Mouse (Mus musculus): ENCODE results near the gene 1810010D01Rik.
A peak's percentile ranks its signal among the peaks of the same experiment; 100 is the strongest.

The 1810010D01Rik gene

DNA sequence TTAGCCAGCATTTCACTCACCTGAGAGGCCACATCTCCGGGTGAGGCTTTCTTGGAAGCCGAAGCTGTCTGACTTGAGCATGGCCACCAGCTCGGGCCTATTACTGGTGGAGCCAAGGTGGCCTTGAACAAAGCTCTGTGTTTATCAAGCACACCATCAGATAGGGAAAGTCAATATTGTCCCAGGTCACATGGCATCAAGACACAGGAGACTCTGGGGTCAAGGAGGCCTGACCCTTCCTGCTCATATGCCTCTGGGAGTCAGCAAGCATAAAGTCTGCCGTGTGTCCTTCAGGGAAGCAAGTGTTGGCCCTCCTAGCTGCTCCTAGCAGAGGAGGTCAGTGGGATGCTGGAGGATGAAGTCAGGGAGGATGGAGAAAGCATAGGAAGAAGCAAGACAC lies at the start of gene 1810010D01Rik:
Gene 1810010D01Rik, minus strand, starts transcription at position 114 of the 400 bp plus-strand sequence.
- no peak for DNase-seq

DNA sequence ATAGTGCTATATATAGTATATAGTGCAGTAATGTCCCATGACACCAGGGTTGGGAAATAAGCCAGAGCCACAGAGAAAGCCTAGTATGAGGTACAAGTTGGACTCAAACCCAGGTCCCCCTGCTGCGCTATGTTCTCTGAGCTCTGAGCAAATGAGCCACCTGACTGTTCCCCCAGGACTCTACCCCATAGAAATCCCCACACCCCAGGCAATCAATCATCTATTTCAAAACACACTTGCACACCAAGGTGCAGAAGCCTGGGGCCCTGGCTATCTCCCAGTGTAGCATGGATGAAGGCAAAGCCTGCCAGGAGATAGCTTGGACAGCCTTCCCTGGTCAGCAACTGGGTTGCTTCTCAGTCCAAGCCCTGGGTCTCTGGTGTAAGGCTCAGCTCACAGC lies 48.2 kb upstream of the 1810010D01Rik start:
- DNase-seq, result no peak

DNA sequence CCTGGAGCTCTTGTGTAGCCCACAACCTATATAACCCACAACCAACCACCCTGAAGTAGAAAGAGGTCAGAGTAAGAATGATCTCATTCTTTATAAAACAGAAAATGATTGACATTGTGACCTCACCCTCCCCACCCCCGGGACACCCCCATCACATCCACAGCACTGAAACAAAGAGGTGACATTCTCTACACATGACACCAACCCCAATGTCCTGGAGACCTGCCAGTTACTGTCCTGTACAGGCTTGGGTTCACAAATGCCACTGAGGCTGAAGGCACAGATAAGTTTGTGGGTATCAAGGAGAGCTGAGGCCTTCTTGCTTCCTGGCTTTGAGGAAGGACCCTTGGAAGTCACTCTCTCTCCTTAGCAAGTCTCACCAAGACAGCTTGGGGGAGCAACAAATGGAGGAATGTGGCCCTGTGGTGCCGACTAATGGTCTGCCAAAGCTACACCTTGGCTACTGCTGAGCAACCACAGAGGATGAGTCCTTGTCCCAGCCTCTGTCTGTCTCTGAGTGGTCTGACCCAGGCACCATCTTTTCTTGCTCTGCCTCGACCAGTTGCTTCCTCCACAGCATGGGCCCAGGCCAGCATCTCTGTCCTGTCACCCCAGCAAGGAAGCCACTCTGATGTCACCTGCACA lies 46.2 kb upstream of the 1810010D01Rik start:
- DNase-seq, result no peak

DNA sequence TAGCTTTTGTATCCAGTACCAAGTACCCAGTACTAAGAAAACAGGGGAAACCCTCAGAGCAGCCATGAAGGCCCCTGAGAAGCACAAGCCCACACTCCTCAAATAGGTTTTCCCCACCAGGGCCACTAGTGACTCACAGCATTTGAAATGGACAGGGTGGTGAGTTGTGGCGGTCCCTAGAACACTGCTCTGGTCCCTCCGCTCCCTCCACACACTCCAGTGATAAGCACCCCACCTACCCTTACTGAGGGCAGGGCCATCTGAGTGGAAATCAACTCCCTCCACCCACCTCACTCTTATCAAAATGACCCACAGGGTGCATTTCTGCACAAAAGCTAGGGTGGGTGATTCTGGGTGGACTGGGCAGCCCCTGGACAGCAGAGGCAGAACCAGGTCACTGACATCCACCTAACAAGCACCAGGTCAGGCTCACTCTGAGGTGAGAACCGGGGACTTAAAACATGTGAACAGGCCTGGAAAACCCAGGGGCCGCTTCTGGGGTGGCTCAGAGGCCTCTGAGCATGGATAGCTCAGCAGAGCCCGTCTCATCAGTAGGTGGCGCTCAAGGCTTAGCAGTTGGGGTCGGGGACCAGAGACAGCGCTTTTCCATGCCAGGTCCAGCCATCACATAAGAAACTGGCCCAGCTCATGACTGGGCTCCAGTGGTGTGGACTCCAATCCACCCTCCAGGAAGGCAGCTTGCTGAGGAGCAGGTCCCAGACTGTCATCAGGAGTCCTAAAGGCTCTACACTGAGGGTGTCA lies 45.0 kb upstream of the 1810010D01Rik start:
- peak; percentile 61 to 63 for DNase-seq

- no peak for DNase-seq
Observed at GRCm38 (mm10) chr7:145250225-145250624, 42.3 kb upstream of the 1810010D01Rik start.

GRCm38 (mm10) chr7:145248911-145249310 lies 41.0 kb upstream of the 1810010D01Rik start:
- no peak for DNase-seq

- peak; percentile 75 to 77 for DNase-seq
Observed at GRCm38 (mm10) chr7:145242851-145243712, 35.2 kb upstream of the 1810010D01Rik start.

DNA sequence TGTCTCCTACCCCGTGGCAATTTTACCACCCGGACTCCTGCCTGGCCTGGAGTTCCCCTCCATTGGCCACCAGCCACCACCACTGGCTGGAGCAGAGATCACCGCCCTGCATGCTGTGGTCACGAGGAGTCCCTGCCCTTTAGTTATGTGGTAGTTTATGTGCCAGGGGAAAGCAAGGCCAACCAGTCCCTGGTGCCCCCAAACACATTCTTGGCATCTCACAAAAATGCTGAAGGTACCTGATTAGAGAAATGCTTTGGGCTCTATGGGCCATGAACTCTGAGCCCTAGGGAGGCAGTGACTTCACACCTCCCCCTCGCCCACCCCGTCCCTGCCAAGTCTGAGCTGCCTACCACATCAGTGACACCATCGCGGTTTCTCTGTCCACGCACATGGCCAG lies 34.1 kb upstream of the 1810010D01Rik start:
- no peak for DNase-seq

DNA sequence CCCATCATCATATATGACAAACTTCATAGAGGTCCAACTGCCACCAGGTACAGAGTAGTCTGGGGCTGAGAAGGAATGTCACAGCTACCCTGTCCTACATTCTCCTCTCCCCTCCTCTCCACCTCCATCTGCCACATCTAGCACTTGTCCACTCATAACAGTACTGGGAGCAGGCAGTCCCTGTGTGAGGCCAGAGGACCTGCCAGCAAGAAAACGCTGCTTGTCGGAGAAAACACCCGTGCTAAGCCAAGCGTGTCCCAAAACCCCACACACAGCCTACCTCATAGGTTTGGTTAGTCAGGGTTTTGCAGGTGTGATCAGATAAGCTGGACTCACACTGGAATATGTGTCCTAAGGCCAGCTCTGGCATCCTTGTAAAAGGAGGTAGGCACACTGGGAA lies 33.0 kb upstream of the 1810010D01Rik start:
- no peak for DNase-seq

DNA sequence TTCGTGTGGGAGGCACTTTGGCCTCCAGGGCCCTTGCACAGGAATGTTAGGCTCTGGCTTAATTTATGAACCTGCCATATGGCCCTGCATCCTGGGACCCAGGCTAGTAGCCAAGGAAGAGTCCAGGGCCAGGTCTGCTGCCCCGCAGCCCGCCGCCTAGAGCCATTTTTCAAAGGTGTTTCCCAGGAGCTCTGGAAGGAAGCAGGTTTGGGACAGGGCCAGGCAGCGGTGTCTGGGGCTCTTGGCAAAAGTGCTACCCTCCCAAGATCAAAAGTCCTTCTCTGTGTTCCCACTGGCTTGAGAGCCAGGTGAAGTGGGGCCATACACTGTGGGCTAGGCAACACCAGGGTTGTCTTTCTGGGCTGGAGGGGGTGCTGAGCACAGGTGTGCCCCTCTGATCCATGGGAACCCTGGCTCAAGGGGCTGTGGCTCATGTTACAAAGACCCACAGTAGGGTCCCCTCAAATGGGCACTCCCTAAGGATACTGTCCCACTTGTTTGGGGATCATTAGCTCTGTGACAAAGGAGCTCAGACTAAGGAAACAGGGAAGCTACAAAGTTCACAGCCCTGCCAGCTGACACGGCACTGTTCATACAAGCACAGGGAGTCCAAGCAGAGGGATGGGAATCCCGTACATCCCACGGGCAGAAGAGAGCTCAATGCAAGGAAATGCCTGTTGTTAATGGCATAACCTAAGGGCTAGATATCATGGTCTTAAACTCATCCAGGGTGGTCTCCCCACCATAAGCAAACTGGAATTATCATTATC lies 32.0 kb upstream of the 1810010D01Rik start:
- DNase-seq, result no peak

DNA sequence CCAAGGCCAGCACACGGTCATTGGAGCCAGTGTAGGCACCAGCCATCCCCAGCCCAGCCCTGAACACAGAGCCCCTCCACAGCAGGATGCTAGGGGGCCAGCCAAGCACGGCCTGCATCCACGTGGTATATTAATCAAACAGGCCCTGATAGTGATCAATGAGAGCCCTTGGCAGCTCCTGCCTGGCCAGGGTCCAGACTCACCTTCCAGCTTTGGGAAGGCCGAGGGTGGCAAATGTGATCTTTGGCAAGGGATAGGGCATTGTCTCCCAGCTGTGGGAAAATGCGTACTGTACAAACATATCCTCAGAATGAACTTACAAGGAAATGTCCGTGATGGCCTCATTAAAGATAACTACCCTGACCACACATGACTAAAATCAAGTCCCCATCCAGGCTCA lies 31.2 kb upstream of the 1810010D01Rik start:
- no peak for DNase-seq

DNA sequence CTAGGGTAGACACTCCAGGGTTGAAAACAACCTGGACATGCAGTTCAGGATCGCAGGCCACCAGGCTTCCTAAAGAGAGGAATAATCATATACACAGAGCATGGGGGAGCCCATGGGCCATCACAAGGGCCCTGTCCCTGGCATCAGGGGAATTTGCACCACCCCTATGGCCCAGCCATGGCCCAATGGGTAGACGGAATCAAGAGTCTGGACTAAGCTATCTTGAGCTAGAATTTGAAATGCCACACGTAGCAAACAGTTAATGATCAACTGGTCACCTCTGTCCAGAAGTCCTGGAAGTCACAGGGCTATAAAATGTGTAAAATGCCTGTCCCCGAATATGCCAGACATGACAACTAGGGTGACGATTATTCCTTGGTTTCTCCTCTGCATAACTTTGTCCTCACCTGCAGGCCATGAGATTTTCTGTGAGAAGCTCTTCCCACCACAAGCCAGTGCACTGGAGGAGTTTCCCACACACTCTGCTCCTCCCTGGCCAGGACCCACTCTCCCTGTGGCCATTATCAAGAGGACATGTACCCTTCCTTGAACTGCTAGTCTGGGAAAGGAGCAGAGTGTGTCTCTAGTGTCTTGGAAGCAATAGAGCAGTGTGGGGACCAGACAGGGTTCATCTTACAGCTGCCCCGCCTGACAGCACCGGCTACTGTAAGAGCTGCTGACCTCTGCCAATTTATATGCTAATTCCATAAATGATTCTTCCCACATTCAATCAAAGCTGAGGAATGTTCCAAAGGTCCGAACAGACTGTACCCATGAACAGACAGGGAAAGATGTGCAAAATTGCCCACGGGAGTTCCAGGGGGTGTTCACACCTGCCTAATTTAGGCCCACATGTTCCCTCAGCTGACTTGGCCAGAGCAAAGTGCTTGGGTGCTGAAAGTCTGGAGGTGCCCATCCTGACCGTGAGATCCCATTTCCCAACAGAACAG lies 27.2 kb upstream of the 1810010D01Rik start:
- DNase-seq, result no peak

GRCm38 (mm10) chr7:145231659-145232058 lies 23.7 kb upstream of the 1810010D01Rik start:
- DNase-seq, result no peak

DNA sequence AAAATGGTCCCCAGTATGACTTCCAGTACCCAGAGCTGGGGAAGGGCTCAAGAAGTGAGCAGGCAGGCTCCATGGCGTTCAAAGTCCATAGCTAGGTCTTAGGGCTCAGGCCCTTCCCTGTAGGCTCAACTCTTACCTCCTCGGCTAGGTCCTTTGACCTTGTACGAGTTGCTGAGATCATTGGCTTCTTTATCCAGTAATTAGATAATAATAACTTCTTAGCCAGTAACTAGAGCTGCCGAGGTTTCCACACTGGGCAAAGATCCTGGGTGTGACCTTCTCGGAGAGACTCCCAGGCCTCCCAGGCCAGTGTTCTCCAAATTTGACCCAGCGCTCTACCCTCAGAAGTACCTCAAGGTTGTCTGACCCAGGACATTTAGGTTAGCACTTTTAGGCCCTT lies 18.7 kb upstream of the 1810010D01Rik start:
- no peak for DNase-seq

DNA sequence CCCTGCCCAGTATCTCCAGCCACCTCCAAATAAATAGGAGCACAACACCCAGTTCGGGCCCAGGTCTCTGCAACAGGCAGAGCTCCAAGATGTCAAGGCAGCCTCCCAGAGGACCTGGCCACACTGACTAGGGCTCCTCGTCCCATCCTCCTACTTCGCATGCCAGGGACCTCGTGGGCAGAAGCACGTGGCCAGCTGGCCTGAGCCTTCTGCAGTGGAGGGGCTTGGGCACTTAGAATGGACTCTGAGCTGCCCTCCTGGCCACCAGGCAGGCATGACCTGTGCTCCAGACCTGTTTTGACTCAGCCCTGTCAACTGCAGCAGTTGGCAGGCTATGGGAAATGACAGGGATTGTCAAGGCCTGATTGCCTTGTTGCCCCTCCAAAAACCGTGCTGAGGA lies 17.7 kb upstream of the 1810010D01Rik start:
- DNase-seq, result no peak

DNA sequence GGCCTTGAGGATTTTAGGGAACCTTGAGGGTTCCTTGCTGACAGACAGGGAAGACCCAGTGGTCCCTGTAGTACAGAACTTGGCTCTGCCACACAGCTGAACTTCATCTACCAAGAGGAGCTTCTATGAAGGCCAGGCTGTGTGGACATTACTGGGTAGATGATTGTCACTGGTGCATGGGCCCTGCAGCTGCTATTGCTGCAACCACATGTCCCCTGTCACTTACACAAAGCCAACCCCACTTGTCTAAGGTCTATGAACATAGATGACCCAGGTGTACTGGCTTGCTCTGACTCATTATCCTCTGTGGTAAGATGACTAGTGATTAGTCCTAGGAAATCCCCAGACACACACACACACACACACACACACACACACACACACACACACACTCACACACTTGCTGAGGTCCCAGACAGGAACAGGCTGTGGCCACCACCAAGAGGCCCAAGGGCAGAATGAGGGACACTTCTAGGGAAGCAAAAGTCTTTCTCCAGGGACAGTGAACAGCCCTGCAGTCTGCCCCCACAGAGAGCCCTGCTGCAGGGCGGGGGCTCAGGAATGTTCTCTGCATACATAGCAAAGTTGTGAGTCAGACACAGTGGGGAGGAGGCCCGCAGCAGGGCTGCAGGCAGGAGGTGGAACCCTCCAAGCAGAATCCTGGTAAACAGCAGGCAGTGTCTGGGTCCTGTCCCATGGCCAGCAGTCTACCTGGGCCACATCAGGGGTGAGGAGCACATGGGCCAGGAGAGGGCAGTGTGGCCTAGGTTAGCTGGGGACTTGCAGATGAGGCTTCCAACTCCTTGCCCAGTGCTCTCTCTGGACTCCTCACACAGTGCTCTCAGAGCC lies 14.1 kb upstream of the 1810010D01Rik start:
- DNase-seq, result no peak

- DNase-seq, result no peak
Observed at GRCm38 (mm10) chr7:145221346-145221745, 13.4 kb upstream of the 1810010D01Rik start.

DNA sequence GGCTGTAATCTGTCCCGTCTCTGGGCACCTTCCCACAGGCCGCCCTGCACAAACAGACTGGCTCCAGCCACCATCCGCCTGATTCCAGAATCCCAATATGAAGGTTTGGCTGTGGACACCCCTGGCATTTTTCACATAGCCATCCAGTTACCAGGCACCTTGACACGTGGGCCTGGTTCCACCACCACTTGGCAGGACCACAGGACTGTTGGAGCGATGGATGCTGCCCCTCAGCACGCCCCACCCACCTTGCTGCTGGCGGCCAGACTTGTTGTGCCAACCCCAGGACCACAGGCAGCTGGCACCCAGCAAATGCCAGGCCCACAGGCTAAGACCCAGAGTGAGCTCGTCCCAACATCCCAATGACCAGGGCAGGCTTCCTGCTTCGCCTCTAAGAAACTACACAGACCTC lies 11.5 kb upstream of the 1810010D01Rik start:
- DNase-seq, result no peak

DNA sequence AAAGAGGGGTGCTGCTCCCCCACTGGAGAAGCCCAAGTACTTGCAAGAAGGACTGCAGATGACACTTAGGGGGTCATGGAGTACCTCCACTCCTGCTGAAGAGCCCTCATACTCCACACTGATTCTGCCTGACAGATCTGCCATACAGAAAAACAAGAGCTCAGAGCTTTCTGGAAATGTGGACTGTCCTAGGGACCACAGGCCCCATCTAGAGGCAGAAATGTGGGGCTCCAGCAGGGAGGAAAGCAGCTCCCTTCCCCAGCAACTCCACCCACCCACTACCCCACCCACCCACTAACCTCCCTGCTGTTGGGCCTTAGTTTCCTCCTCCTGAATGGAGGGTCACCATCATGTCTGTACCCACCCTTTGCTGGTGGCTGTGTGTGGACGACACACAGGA lies 8.7 kb upstream of the 1810010D01Rik start:
- DNase-seq, result no peak

DNA sequence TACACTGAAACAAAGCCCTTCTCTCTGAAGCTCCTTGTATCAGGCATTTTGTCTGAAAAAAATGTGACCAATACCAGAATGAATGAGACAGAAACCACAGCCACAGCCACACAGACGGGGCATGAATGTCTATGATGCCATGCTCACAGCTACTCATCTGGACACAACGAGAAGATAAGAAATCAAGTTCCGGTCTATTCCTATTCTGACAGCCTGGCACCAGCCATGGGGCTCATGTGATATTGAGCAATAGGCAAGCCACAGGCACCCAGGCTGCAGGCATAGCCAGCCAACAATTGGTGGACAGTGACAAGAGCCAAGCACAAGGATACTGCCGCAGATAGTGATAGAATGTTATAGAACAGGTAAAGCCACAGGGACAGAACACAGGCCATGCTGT lies 7.6 kb upstream of the 1810010D01Rik start:
- no peak for DNase-seq
